Mouse (Mus musculus): ENCODE data around the gene Tollip. TPM values are rescaled to one million over a fixed set of nuclear protein-coding genes. Genes with fewer than 3 reads are reported as not detected.

Tollip gene
- total RNA-seq (2021) = 10 to 100 TPM; 28.9 to 29.3 TPM
- long read RNA-seq, experiment 1, transcript Tollip-201 (6 exons, 3,788 nt) = major isoform, 59 of 72 reads
- long read RNA-seq, experiment 1, partial matches to known transcripts = 4 of 72 reads
- long read RNA-seq, experiment 1, other reads (novel, unspliced or antisense) = 6 of 72 reads
- long read RNA-seq, experiment 2, transcript Tollip-203 (7 exons, 1,892 nt) = minor isoform, 5 of 69 reads
- long read RNA-seq, experiment 2, transcript Tollip-201 (6 exons, 3,788 nt) = major isoform, 60 of 69 reads
- long read RNA-seq, experiment 2, partial matches to known transcripts = 2 of 69 reads
- long read RNA-seq, experiment 2, other reads (novel, unspliced or antisense) = 2 of 69 reads

DNA sequence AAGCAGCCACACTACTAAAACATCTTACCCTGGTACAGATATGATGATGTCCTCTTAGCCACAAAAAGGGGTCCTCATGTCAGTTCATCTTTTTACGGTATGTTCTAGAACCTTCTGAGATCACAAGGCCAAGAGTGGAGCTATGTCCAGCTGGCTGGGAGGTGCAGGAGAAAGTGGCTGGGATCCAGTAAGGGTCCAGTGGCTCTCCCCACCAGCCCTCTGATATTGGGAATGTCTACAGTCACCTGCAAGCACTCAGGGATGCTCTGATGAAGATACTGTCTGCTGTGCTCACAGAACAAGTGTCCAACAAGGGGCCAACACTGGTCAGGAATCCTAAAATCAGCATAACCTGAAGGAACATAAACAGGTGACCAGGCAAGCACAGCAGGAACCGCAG is at the start of gene Tollip:
Gene Tollip, minus strand, starts transcription at position 101 of the 400 bp plus-strand sequence.
- DNase-seq = no peak

DNA sequence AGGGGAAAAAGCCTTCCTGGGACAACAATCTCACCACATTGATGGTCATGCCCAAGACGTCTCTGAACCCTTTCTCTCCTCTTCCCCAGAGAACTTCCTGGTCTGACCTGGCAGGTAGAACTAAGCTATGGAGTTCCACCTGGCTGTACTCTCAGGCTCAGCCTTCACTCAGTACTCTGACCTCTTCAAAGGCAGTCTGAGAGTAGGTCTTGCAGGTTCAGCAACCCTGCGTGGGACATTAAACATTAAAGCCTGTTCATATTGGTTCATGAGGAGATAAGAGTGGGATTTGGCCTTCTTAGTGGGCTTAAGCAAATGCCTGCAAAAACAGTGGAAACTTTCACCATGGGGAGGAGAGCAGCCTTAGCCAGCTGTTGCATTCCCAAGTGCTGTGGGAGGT is 48.0 kb upstream of the Tollip start:
- no peak for DNase-seq

DNA sequence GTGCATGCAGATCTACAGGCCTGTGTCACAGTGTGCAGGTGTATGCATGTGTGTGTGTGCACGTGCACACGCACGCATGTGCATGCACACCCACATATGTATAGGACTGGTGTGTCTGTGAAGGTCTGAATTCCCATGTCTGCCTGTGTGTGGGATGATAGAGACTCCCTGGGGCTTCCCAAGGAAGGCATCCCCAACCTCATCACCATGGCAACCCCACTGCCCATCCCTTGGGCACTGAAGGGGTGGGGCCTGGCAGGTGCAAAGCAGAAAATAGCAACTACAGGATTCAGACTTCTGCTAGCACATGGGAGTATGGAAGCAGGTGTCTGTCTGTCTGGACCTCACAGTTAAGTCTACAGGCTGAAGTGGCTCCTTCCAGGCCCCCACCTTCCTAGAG is 44.2 kb upstream of the Tollip start:
- DNase-seq = no peak

DNA sequence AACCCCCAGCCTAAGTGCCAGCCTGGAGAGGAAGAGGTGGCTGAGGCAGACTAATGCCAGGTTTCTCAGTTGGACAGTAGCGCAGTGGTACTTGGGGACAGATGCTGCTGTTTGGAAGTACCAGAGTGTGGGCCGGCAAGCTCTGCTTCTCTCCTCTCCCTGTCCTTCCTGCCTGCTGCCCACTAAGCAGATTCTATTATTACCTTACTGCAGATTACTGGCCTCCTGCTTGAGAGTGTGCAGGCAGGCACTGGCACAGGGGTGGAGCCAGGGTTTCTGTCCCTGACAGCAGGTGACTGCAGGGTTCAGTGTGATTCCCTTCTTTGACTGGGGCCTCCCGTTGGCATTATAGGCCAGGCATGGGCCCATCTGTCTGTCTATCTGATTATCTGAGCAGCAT is 43.2 kb upstream of the Tollip start:
- DNase-seq = no peak

DNA sequence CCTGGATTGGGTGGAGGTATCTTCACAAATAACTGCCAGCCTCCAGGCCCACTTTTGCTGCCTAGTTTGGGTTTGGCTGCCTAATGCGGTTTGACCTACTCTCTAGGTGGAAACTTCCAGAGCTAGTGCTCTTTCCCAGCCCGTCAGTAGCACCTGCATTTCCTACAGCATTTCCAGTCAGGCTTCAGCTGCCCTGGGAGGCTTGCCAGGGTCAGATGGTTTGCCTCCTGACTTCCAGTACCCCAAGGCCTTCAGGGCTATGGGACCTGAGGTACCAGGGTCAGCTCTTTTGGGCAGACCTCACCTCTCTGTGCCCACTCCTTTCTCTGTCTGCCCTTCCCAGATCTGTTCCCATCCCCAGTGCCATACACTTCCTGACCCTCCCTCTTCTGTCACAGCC is 42.6 kb upstream of the Tollip start:
- DNase-seq = no peak

DNA sequence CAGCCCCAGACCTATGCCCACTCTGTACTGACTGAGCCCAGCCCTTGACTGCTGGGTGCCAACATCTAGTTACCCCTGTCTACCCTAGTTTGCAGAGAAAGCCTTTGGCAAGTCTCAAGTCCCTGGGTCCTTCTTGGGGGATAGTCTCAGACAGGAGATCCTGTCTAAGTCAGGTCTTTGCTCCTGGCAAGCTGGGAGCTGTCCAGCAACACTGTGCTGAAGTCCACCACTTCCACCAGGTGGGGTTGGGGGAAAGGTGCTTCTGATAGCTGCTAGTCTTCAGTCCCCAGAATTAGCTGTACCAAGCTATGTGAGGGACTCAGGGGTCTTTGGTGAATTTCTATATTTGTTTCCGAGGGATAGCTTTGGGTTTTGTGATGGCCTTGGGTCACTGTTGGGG is 40.8 kb upstream of the Tollip start:
- no peak for DNase-seq

DNA sequence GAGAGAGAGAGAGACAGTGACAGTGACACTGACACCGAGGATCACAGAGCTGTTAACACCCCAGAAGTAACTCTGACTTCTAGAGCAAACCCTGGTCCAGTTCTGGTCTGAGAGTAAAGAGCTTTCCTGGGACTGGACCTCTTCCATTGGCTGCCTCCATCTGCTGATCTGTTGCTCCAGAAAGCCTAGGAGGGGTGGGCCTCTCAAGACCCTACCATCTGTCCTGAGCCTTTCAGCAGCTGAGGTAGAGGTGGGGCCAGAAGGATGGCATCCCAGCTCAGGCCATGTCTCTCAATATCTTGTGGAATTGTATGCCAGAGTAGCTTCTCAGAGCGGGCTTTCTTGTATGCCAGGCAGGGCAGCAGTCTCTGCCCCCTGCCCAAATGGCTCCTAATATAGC is 39.9 kb upstream of the Tollip start:
- no peak for DNase-seq

DNA sequence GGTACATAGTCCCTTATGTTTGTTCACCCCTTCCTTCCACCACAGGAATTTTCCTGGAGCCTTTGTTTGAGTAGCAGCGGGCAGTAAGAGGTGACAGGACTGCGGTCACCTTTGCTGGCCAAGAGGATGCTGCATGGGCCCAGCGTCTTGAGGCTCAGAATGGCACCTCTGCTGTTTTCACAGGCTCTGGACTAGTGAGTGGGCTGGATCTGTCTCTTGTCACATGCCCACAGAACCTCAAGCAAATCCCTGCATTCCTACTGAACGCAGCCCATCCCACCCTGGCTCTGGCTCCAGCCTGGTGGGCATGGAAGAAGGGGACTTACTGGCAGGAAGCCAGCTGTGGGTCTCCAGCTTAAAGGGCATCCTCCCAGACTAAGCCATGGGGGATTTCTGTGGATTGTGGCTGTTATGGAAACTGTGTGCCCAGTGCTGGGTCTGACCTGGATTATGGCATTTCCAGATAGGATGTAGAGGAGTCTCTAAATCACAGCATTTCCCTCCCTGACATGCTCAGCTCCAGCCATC is 39.3 kb upstream of the Tollip start:
- DNase-seq = no peak

DNA sequence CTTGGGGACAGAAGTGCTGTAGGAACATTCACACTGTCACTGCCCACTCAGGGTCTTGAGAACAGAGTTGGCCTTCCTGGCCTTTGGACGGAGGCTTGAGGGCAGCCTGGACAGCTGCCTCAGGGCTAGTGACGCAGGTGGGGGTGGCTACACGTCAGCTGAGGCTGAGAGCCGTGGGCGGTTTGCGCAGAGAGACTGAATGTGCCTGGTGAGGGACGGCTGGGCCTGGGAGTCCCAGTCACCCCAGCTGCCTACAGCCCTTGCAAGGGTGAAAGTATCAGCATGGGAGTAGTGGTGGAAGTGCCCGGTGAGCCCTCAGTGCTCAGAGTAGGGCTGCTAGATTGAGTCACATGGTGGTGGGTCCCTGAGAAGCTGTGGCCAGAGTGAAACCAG is 37.9 kb upstream of the Tollip start:
- no peak for DNase-seq

DNA sequence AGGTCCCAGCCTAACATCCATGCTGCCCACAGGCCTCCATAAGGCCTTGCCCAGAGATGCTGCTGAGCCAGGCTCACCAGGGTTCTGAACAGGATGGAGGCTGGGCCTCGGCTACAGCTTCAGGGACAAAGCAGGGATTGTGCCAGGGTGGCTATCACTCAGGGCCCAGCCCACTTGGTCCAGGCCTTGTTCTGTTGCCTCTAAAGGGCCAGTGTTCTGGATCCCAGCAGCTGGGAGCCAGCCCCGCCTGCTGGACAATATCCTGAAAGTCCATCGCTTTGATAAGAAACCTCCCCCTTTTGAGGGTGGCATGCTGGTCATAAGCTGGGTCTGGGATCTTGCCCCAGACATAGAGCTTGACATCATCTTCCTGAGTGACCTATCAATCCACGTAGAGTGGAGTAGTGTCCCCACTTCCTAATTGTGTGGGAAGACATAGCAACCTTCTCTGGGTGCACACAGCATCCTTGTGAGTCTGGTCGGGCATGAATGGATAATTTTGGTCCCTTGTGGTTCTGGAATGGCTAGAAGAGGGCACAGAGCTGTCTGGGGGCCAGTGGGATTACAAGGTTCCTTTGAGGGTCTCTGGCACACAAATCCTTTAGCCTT is 37.4 kb upstream of the Tollip start:
- DNase-seq = no peak

DNA sequence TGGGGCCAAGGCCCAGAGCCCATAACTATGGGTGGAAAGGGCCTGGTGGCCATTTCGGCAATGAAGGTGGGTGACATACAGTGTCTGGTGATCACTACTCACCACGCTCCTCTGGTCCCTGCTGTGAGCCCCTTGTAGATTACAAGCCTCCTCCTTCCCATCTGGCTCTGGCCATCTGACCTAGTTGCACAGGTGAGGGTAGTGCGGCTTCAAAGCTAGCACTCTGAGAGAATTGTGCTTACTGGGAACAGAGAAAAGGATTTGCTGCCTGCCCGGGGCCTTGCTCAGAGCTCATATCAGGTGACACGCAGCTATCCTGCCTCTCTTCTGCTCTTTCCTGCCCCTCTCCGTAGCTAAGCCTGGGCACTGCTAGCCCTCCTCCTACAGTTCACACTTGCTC is 35.3 kb upstream of the Tollip start:
- DNase-seq = no peak

DNA sequence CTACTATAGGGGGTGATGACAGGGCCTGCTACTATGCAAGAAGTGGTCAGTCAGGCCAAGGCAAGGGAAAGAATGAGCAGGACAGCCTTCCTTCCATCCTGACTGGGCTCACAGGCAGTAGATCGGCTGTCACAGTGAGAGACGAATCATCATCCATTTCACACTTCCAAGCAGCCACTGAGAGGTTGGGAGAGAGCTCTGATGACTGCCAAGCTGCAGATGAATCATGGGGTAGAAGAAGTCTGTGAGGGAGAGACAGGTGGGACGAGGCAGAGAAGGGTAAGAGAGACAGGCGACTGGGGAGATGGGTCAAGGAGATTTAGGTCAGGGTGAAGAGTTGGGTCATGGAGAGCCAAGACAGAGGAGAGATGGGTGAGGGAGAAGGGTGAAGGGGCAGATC is 34.6 kb upstream of the Tollip start:
- no peak for DNase-seq

DNA sequence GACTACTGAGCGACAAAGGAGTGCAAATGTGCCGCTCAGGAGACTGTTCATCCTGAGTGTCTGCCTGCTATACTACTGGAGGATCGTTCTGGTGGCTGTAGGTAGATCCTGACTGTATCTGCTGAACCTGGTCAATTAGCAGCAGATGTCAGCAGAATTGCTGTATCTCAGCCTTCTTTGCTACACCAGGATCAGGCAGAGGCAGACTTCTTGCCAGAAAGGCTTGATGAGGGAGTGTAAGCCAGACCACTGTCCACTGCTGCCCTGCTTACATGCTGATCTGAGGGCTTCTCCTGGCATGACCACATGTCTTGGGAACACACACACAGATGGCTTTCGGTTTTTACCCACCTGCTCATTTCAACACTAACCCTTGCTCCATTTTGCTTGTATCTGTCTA is 33.5 kb upstream of the Tollip start:
- DNase-seq = no peak

DNA sequence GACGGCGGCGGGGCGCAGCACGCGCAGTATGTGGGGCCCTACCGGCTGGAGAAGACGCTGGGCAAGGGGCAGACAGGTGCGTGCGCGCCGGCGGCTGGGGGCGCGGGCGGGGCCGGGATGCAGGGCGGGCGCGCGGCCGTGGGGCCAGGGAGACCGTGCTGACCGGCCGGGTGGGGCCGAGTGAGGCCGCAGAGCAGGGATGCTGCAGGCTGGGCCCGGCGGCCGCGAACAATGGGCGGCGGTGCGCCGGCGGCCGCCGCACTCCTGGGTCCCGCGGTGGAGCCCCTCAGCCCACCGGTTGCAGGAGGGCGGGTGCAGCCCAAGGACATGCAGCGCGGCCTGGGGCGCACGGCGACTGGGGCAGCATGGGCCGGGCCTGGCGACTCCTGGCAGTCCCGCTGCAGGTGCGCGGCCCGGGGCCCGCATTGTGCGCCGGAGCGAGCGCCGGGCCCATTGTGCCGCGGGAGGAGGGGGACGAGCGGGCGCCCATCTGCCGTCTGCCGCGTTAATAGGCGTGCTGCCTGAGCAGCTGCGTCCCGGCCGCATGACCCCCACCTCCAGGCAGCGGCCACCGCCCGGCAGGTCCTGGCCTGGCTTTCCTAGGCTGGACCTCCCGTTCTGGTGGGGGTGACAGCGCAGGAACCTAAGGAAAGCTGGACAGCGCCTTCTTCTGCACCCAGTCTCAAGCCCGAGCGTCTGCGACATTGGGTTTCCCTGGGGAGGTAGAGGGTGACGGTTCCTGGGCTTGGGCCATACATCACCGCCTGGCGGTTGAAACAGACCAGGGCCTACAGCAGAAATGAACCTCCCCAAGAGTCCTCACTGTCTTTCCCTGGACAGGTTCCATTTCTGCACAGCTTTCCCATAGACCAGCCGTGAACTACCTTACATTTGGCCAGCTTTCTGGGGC is 32.1 kb upstream of the Tollip start:
- DNase-seq = peak; percentile 34

DNA sequence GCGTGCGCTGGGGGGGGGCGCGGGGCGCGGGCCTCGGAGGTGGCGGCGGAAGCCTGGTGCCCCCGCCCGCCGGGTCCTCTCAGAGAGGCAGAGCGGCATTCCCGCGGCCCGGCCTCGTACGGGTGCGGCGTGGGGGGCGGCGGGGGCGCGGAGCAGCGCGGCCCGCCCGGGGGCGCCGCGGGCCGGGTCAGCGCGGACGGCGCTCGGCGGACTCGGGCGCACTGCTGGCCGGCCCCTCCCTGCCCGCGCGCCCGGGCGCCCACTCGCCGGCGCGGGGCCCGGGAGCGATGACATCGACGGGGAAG is 31.4 kb upstream of the Tollip start:
- no peak for DNase-seq

DNA sequence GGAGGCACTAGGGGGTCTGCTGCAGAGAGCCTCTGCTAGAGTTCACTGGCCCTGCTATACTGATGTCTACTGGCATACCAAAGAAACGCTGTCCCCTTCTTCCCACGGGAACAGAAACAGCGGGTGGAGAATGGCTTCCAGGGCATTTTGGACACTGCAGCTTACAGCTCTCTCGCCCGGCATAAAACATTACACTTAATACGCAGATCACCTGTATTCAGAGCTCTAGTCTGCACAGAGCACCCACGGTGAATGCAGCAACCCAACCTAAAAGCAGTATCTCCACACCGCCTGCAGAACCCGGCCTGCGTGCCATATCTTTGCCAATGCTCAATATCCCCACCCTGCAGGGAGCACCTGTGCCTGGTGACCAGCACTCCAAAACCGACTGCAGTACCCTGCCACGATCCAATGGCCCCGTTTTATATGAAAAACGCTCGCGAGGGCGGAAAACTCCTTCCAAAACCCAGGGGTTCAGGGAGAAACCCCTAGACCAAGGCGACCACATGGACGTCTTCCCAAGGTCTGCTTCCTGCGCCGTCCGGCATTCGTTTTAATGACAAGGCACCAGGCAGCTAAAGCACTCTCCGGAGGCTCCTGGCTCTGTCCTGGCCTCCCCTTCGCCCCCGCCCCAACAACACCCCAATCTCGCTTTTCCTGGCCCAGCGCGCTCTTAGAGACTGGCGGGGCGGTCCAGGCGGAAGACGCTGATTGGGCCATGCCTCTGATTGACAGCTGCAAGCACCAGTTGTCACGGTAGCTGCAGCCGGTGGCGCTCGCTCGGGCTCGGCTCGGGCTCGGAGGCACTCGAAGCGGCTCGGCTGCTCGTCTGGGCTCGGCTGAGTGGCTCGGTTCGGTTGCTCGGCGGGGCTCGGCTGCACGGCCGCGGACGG is 30.8 kb upstream of the Tollip start, which contains the start of gene Brsk2:
Gene Brsk2, plus strand, starts transcription at position 846 of the 893 bp plus-strand sequence.
- DNase-seq = peak; percentile 94

DNA sequence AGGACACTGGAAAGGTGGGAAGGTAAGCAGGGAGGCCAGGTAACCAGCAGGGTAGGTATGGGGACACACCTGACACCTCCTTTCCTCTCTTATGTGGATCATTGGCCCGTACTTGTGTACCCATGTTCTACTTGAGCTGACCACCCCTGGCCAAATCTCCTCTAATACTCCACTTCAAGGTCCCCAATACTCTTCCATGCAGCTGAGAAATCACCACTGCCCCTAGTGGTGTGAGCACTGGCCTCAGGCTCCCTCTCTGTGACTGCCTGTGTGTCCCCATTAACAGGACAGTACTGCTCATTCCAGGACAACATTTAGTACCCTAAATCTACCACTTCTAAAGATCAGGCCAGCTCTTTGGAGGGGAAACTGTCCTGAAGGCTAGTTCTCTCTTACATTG is 29.7 kb upstream of the Tollip start:
- no peak for DNase-seq

DNA sequence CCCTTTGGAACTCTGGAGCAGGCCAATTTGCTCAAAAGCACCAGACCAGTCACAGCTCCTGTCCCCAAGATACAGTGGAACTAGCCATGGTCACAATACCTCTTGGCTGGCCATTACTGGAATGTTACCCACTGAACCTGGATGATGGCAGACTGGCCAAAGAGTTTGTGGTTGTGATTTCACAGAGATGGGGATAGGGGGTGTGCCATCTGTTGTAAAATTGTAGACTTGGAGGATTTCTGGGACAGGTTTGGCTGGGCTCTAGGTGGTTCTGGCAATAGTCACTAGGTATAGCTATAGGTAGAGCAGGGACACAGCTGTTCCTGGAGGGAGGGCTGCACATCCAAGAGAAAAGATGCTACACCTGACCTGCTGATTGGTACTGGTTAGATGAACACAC is 29.2 kb upstream of the Tollip start:
- DNase-seq = no peak

DNA sequence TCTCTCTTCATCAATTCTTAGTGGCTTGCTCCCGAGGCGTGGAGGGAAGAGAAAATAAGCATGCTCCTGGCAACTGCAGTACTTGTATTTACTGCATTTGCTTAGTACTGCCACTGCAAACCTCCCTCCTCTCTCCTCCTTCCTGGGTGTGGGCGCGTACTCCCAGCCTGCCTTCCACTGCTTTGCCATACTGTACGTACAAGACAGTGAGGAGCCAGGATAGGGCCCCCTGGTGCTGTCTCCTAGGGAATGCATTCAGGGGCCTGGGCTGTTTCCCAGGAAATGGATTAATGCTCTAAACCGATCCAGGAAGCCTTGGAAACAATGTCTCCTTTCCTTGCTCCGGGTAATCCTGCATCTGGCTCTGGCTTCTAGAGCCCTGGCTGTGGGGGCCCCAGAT is 27.6 kb upstream of the Tollip start:
- DNase-seq = no peak

DNA sequence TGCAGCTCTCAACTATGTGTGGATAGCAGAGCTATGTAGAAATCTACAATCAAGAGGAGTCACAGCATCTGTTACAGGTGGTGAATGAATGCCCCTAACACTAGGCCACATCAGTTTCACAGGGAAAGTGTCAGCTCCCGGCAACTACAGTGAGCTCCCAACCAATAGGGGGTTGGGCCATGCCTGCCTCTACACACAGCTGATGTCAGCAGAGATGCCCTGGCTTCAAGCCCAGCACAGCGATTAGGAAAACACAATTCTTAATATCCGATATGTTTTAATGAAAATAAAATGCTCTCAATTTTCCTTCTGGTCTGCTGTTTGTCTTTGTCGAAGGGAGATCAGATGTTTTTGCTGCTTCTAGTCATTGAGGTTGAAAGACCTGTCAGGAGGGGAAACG is 25.1 kb upstream of the Tollip start:
- DNase-seq = no peak

DNA sequence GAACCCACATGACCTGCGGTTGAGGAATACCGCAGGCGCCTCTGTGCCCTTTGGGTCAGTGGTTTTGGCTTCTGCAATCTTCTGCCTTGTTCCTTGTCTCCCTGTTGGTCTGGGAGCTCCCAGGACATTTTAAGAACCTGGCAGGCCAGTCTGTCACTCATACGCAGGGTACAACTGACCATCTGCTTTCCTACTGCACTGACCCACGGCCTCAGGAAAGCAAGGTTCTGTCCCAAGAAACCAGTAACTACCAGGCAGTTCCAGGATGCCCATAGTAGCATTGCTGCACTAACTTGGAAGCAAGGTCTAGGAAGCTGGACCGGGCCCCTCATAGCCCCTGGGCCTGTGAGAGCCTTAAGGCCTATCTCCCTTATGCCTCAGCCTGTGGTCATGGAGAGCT is 16.6 kb upstream of the Tollip start:
- DNase-seq = no peak

Data from gastrocnemius, postnatal 10 days (tissue).